7 mouse cellular contexts compared by ENCODE assay signal in genomic region chr16:31354341-31355329, GRCm38 (mm10). TPM values are rescaled to one million over a fixed set of nuclear protein-coding genes. Genes with fewer than 3 reads are reported as not detected.
DNase-seq lines count a peak whose midpoint lies in the region; ATAC-seq lines count a peak whose summit lies in the region.

No protein-coding gene starts in this region.

- intact Hi-C loops in left cerebral cortex, postnatal 10 days (cut with DNase I), result loop anchor here (2.0 to 5.0 kb wide), 2 partner anchors 274 to 757 kb away; partner anchors contain the start of genes Fam43a and Xxylt1

- DNase-seq in T-cell, adult 2 months (ENCODE audit: low spot score), result peak; percentile 67
- DNase-seq in cerebellum, postnatal 10 days, result peak; percentile 88 to 90
- peak; percentile 55 for DNase-seq in gastrocnemius, adult 18-20 months (ENCODE audit: low spot score)
- DNase-seq in left cerebral cortex, postnatal 10 days (ENCODE audit: extremely low spot score in 1 of 2, low spot score in 2 of 2), result peak; percentile 40 to 52
- peak; percentile 83 for DNase-seq in right cerebral cortex, postnatal 4 days

- WGBS in hindbrain, embryonic 16.5 days, result 29% methylated on average over 14 of the region's 17 CpGs

- H3K4me1 ChIP-seq in hindbrain, embryonic 16.5 days (ENCODE audit: control insufficient read depth, insufficient read depth, low read depth, low read length), result no peaks in the 10 kb centered on the region

- H3K36me3 ChIP-seq in hindbrain, embryonic 16.5 days (ENCODE audit: control insufficient read depth, insufficient read depth, low read length), result no peaks in the 10 kb centered on the region

- H3K9ac ChIP-seq in hindbrain, embryonic 16.5 days (ENCODE audit: low read depth, low read length), result no peak overlapping the region

- peaks cover 4% of the 10 kb centered on the region; the same call in 1 of the 2 replicates for H3K27me3 ChIP-seq in hindbrain, embryonic 16.5 days (replicated peaks; ENCODE audit: control insufficient read depth, insufficient read depth, low read length)

- H3K9me3 ChIP-seq in hindbrain, embryonic 16.5 days (ENCODE audit: control insufficient read depth, low read length), result no peaks in the 10 kb centered on the region

- H3K4me2 ChIP-seq in hindbrain, embryonic 16.5 days (ENCODE audit: low read length), result peak overlapping the region; percentile 44

- H3K4me3 ChIP-seq in hindbrain, embryonic 16.5 days (ENCODE audit: low read length), result no peak overlapping the region

- ATAC-seq in hindbrain, embryonic 16.5 days, result peak; percentile 84
- peak; percentile 59 for ATAC-seq in megakaryocyte-erythroid progenitor cell, adult 5-6 weeks (replicated peaks; ENCODE audit: low FRiP score, low TSS enrichment, poor library complexity, severe bottlenecking)

- H3K27ac ChIP-seq in hindbrain, embryonic 16.5 days (ENCODE audit: low read depth, low read length), result no peak overlapping the region

RNA-seq across cellular contexts. Expression of gene Apod, which starts 40.0 kb away (rescaled TPM):
- total RNA-seq in gastrocnemius, adult 18-20 months (2021), result 10 to 100 TPM; 41.6 to 82.1 TPM
- 119 and 120 TPM in 2 replicates for polyA plus RNA-seq in hindbrain, embryonic 16.5 days (2015; fragmentation: Nextera tagmentation; extraction: Ambion mirVana)
- total RNA-seq in left cerebral cortex, postnatal 10 days (2021), result 10 to 100 TPM; 31.0 to 31.2 TPM
- not detected in 2 replicates for total RNA-seq in megakaryocyte-erythroid progenitor cell, adult 5-6 weeks (2014; fragmentation: Nextera tagmentation)
- not detected in 2 replicates for total RNA-seq in megakaryocyte-erythroid progenitor cell, adult 5-6 weeks (2017)

Comparison
In these comparisons a context has a peak if more than half of its experiments do, and no peak if none do; other contexts are left out.
1. RNA of gene Apod, which starts 40.0 kb away (total RNA-seq): 41.6 to 82.1 TPM in gastrocnemius, adult 18-20 months and 31.0 to 31.2 TPM in left cerebral cortex, postnatal 10 days; not detected in megakaryocyte-erythroid progenitor cell, adult 5-6 weeks; every median in the first group is over 10 times any median in the second.
2. Peak in every context shown above with its lines, with median percentiles within 50 percentile points of each other: DNase-seq.